Mouse (Mus musculus): ENCODE data around the gene Zpr1.

The Zpr1 gene

GRCm38 (mm10) chr9:46272677-46273454 is at the start of gene Zpr1:
Zpr1 (plus strand) TSS chr9:46273064.
- DNase-seq (ENCODE audit: low spot score in 2 of 2): peak; percentile 72 to 89

- no peak for DNase-seq (ENCODE audit: low spot score in 2 of 2)
These were observed 49.8 kb upstream of the Zpr1 start for GRCm38 (mm10) chr9:46223090-46223489.

GRCm38 (mm10) chr9:46224101-46224500 is 48.8 kb upstream of the Zpr1 start:
- no peak for DNase-seq (ENCODE audit: low spot score in 2 of 2)

- DNase-seq (ENCODE audit: low spot score in 2 of 2): no peak
These were observed 47.8 kb upstream of the Zpr1 start for GRCm38 (mm10) chr9:46224945-46225660.

DNA sequence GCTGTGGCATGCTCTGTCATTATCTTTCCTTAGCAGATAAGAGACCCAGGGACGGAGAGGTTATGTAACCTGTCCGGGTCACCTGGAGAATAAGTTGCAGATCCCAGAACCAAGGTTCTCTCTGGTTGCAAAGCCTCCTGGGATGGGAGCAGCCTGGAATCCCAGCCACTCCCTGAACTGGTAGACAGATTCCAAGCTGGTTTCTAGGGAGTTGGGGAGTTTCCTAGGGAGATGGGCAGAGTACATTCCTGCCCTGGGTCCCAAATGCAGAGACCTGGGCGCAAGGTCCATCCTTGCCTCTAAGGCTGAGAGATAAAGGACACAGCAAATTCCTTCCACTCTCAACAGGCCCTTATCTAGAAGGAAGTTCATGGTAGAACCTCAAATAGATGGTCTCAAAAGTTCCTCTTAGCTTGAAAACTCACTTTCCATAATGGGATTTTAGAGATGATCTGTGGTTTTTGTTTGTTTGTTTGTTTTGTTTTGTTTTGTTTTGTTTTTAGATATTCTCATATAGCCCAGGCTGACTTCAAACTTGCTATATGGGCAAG is 45.7 kb upstream of the Zpr1 start:
- DNase-seq (ENCODE audit: low spot score in 2 of 2): no peak

DNA sequence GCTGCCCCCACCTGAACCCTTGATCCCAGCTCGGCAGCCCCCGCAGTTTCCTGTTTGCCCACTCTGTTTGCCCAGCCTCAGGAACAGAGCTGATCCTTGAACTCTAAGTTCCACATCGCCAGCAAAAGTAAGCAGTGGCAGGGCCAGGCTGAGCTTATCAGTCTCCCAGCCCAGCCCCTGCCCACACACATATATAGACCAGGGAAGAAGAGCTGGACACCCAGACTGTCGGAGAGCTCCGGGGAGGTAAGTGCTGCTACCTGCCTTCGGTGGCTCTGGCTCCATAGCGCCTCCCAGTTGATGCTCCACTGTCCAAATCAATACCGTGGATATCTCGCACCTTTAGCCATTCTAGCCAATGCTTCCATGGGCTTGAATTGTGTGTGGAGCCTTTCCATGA is 44.4 kb upstream of the Zpr1 start, which contains the start of gene Apoa1:
Gene Apoa1 (plus strand): TSS at position 90 of the 400 bp plus-strand sequence.
- DNase-seq (ENCODE audit: low spot score in 2 of 2): no peak

DNA sequence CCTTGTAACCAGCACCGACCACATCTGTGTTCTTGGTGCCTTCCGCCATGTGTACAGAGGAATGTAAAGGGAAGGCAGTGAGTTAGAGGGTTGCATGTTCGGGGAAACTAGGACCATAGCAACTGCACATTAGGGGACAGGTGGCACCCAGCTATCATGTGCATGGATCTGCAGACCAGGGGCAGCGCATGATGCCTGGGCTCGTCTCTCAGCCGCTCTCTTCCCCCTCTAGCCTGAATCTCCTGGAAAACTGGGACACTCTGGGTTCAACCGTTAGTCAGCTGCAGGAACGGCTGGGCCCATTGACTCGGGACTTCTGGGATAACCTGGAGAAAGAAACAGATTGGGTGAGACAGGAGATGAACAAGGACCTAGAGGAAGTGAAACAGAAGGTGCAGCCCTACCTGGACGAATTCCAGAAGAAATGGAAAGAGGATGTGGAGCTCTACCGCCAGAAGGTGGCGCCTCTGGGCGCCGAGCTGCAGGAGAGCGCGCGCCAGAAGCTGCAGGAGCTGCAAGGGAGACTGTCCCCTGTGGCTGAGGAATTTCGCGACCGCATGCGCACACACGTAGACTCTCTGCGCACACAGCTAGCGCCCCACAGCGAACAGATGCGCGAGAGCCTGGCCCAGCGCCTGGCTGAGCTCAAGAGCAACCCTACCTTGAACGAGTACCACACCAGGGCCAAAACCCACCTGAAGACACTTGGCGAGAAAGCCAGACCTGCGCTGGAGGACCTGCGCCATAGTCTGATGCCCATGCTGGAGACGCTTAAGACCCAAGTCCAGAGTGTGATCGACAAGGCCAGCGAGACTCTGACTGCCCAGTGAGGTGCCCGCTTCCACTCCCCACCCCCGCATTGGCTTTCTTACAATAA is 43.1 kb upstream of the Zpr1 start:
- DNase-seq (ENCODE audit: low spot score in 2 of 2): peak; percentile 17 to 64

DNA sequence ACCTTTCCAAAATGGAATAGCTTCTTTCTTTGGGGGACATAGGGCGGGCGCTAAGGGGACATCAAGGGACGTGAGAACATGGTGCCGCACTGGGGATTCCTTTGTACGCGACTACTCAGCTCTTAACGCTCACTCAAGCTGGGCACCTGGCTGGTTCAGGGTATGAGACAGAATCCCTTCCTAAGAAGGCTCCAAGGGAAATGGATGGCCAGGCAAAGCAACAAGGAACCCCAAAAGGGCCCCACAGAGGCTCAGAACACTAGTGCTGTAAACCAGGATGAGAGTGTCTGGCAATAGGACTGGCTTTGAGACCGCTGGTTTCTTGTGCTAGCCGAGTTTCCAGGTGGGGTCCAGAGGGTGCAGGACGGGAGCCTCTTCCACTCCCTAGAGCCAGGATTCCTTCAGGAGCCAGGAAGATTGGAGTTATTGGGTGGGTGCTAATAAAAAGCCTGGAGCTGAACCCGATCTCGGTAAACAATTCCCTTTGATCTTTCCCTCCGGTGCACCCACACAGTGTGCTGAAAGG is 42.4 kb upstream of the Zpr1 start:
- DNase-seq (ENCODE audit: low spot score in 2 of 2): no peak

DNA sequence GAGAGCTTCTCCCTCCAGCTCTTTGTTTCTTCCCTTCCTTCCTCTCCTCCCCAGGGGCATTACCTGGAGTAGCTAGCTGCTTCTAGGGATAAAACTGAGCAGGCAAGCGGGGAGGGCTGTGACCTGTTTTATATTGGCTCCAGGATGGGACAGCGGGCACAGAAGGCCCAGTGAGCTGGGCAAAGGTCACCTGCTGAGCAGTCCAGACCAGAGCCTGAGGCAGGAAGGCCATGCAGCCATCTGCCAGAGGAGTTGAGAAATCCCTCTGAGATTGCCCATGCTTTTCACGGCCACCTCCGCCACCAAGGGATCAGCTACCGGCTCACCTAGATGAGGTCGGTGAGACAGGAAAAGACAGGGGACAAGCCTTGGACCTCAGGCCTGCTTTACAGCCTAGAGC is 37.7 kb upstream of the Zpr1 start:
- DNase-seq (ENCODE audit: low spot score in 2 of 2): no peak

DNA sequence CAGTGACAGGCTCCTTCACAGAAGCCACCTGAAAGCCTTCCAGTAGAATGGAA is 37.4 kb upstream of the Zpr1 start, which contains the start of gene Apoc3:
Gene Apoc3 (minus strand): TSS at position 41 of the 53 bp plus-strand sequence.
- no peak for DNase-seq (ENCODE audit: low spot score in 2 of 2)

- no peak for DNase-seq (ENCODE audit: low spot score in 2 of 2)
These were observed 37.2 kb upstream of the Zpr1 start for GRCm38 (mm10) chr9:46235649-46236048.

DNA sequence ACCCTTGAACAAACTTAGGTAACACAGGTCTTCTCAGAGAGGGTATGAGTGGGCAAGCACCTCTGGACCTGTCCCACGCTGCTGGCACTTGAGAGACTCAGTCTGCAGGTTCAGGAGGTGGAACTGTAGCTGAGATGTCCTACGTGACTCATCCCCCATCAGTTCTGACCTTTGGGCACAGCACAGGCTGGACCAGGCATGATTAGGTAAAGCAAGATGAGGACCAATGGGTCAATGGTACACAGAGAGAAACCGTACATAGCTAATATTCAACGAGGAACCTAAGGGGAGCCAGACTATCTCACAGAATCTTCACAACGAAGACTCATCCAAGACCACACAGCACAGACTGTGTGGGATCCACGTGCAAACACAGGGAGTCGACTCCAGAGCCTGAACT is 34.0 kb upstream of the Zpr1 start:
- DNase-seq (ENCODE audit: low spot score in 2 of 2): no peak

DNA sequence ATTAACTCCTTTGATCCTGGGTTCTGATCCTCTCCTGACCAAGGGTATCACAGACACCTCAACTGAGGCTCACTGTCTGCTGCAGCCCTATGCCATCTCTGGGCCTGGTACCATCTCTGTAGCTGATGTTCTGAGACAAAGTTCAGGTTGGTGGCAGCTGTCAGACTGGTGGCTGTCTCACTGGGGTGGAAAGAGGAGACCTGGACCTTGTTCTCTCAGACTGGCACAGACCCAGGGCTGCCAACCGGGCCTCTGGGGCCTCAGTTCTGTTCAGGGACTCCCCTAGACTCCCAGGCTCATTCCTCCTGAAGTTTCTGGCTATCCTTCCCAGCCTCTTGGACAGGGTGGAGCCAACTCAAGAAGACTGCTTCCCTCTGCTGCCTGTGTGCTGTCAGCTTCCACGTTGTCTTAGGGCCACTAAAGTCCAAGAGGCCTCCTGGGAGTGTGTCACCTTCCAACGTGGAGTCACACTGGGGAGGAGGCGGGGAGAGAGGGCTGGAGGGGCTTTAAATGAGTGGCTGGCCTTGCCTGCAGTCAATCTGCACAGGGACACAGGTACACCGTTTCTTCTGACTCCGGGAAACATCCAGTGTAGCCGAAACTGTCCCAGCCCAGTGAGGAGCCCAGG is 32.2 kb upstream of the Zpr1 start, which contains the start of gene Apoa4:
Gene Apoa4 (plus strand): TSS at position 171 of the 628 bp plus-strand sequence.
- DNase-seq (ENCODE audit: low spot score in 2 of 2): no peak

GRCm38 (mm10) chr9:46241818-46242217 is 31.0 kb upstream of the Zpr1 start:
- DNase-seq (ENCODE audit: low spot score in 2 of 2): no peak

DNA sequence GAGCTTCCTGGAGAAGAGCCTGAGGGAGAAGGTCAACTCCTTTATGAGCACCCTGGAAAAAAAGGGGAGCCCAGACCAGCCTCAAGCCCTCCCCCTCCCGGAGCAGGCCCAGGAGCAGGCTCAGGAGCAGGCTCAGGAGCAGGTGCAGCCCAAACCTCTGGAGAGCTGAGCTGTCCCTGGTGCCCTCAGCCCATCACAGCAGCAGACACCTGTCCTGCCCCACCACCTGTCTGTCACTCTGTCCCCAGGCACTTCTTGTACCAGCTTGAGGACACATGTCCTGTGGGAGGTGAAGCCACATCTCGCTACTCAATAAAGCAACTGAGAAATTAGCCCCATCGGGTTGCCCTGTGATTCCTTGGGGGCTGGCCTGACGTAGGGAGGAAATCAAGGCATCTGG is 29.7 kb upstream of the Zpr1 start:
- no peak for DNase-seq (ENCODE audit: low spot score in 2 of 2)

GRCm38 (mm10) chr9:46243584-46243983 is 29.3 kb upstream of the Zpr1 start:
- DNase-seq (ENCODE audit: low spot score in 2 of 2): no peak

GRCm38 (mm10) chr9:46246752-46247324 is 26.0 kb upstream of the Zpr1 start:
- peak in 1 of 2 experiments; percentile 53 for DNase-seq (ENCODE audit: low spot score in 2 of 2)

GRCm38 (mm10) chr9:46256177-46256576 is 16.7 kb upstream of the Zpr1 start:
- DNase-seq (ENCODE audit: low spot score in 2 of 2): no peak

DNA sequence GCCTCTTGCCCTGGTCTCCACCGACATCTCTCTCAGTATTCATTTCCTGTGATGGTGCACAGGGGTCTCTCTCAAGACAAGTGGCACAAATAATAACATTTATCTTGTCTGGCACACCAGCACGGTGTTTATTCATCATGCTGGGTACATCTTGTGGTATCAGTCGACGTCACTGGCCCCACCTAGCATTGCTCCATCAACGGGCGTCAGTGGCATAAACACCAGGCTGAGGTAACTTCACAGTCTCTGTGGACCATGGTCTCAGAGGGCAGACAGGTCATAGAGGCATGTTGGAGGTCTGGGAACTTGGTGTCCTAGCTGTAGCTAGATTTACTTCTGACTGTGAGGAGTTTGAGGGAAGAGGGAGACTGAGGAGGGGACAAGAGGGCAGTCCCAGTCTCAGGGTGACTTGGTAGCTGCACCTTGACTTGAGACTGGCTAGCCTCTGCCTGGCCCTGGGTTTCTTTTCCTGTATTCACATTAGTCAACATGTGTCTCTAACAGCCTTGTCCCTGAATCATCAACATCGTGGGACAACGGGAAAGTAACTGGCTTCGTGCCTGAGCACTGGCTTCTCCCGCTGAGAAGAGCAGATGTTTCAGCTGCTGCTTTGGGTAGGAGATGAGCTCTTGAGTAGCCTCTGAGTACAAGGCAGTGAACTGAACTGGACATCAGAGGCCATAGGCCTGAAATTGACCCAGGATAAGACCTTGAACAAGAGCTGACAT is 16.0 kb upstream of the Zpr1 start:
- no peak for DNase-seq (ENCODE audit: low spot score in 2 of 2)

- DNase-seq (ENCODE audit: low spot score in 2 of 2): no peak
These were observed 15.3 kb upstream of the Zpr1 start for GRCm38 (mm10) chr9:46257546-46257945.

- no peak for DNase-seq (ENCODE audit: low spot score in 2 of 2)
These were observed 13.8 kb upstream of the Zpr1 start for GRCm38 (mm10) chr9:46259111-46259510.
